Mouse (Mus musculus) embryonic facial prominence, embryonic 10.5 days (tissue): ENCODE measurements at regions not wholly inside any gene's neighbourhood (a gene's known extent, or its start where the extent isn't known, plus 50 kb on each side); places are given as distances from the start of the nearest gene placed in this dataset.

Experiments
- DNase-seq: peaks from one replicate; pipeline ENCODE4 v3.0.0-alpha.2; 2017; ENCODE audit warnings: low spot score
- H3K27ac ChIP-seq: fragments of 300-500 bp; sonication (generic); replicated peaks from 2 replicates; pipeline ENCODE4 v1.5.1; 2016; ENCODE audit warnings: mild to moderate bottlenecking
- H3K27me3 ChIP-seq: fragments of 300-500 bp; sonication (generic); replicated peaks from 2 replicates; pipeline ENCODE4 v1.6.1; 2016; ENCODE audit warnings: low read depth, mild to moderate bottlenecking; ENCODE audit not compliant: poor library complexity, severe bottlenecking
- H3K36me3 ChIP-seq: fragments of 300-500 bp; sonication (generic); replicated peaks from 2 replicates; pipeline ENCODE4 v1.6.1; 2016; ENCODE audit warnings: mild to moderate bottlenecking, moderate library complexity
- H3K4me1 ChIP-seq: fragments of 300-500 bp; sonication (generic); 2 replicates; pipeline ENCODE4 v1.6.1; 2016
- H3K4me3 ChIP-seq: fragments of 300-500 bp; sonication (generic); 2 replicates; pipeline ENCODE4 v1.5.1; 2016; ENCODE audit warnings: mild to moderate bottlenecking, moderate library complexity
- H3K9me3 ChIP-seq: fragments of 300-500 bp; sonication (generic); 2 replicates; pipeline ENCODE4 v1.6.1; 2016; ENCODE audit warnings: mild to moderate bottlenecking
- WGBS: fragments of 180-500 bp; shearing (Covaris S2); methylation state at CpG from one replicate; pipeline ENCODE4 v1.1.7; 2016; 5-methylcytosine and 5-hydroxymethylcytosine counted together

GRCm38 (mm10) chr14:72877132-72877531, 167.3 kb upstream of the Fndc3a start:
- H3K27me3 ChIP-seq, result no peaks in the 10 kb centered on the region
- H3K27ac ChIP-seq, result no peak overlapping the region
- H3K9me3 ChIP-seq, result no peaks in the 10 kb centered on the region
- H3K36me3 ChIP-seq, result no peaks in the 10 kb centered on the region
- H3K4me3 ChIP-seq, result no peak overlapping the region
- H3K4me1 ChIP-seq, result no peaks in the 10 kb centered on the region
- no peak for DNase-seq

DNA sequence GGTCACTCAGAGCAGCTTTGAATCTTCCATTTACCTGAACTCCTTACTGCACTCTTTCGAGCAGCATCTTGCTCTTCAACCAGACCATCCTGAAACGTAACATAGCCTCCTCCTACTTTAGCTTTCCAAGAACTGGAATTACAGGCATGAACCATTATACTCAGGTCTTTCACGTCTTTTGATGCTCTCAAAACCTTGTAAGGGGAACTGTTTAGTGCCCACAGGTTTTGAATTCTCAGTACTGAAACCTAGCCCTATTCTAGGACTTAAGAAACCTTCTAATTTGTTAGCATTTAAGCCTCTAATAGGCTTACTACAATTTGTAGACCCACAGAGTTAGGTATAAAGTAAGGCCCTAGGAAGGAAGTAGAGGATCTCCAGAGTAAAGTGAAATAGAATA, 163.7 kb upstream of the Fndc3a start:
- Histone ChIP-seq H3K27ac (no peak overlapping the region), H3K36me3 (no peaks in the 10 kb centered on the region), H3K4me3 (no peak overlapping the region), H3K27me3 (no peaks in the 10 kb centered on the region), H3K9me3 (no peaks in the 10 kb centered on the region), H3K4me1 (peaks cover 12% of the 10 kb centered on the region)
- no peak for DNase-seq
- WGBS, result 81% methylated on average over 3 of the region's 3 CpGs

- peak overlapping the region; percentile 35; the same call in 1 of the 2 replicates for H3K4me3 ChIP-seq
- peak; percentile 35 for DNase-seq
- peaks cover 12% of the 10 kb centered on the region for H3K4me1 ChIP-seq
- no peak overlapping the region for H3K27ac ChIP-seq
- H3K9me3 ChIP-seq, result no peaks in the 10 kb centered on the region
- no peaks in the 10 kb centered on the region for H3K36me3 ChIP-seq
- H3K27me3 ChIP-seq, result no peaks in the 10 kb centered on the region
- 50% methylated on average over 20 of the region's 20 CpGs for WGBS
These were observed 159.5 kb upstream of the Fndc3a start for GRCm38 (mm10) chr14:72869188-72869749.

DNA sequence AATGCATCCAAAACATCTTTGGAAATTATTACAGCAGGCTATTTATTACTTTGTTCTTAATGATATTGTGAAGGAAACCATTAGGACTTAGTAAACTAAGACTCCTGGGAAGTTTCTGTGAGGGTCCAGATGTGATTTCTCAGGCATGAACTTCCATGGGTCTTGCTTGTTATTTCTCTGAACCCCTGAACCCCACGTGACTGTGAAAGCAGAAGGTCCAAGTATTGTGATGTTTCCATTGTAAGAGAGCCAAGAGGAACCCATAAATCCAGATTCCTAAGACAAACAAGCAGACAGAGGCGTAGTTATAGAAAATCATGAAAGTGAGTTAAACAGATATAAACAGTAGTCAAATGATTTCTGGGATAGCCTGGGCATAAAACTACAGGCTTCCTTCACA, 157.1 kb upstream of the Fndc3a start:
- no peaks in the 10 kb centered on the region for H3K36me3 ChIP-seq
- H3K27me3 ChIP-seq, result no peaks in the 10 kb centered on the region

GRCm38 (mm10) chr14:72865531-72865930, 155.7 kb upstream of the Fndc3a start:
- Histone ChIP-seq H3K36me3 (no peaks in the 10 kb centered on the region), H3K4me3 (no peak overlapping the region), H3K27me3 (no peaks in the 10 kb centered on the region)

More for the DNA sequence above, 157.1 kb upstream of the Fndc3a start:
- no peak overlapping the region for H3K27ac ChIP-seq
- 87% methylated on average over 2 of the region's 2 CpGs for WGBS
- no peak overlapping the region for H3K4me3 ChIP-seq
- peaks cover 12% of the 10 kb centered on the region for H3K4me1 ChIP-seq
- no peaks in the 10 kb centered on the region for H3K9me3 ChIP-seq
- DNase-seq, result no peak

DNA sequence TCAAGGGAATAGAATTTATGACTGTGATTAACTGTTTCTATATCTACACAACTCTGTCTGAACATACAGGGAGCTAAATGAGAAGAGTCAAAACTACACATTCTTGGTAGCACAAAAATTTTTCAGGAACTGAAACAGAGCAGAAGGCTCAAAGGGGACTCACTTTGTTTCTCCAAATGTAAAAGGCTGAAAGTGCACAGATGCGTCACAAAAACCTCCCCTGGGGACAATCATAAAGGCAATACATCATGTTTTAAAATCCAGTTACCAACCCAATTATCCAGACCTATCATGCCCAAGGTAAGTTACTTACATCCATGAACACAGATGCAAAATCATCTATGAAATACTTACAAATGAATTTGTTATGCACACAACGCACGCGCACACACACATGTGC, 155.0 kb upstream of the Fndc3a start:
- no peak overlapping the region for H3K4me3 ChIP-seq
- H3K9me3 ChIP-seq, result no peaks in the 10 kb centered on the region
- DNase-seq, result no peak
- H3K27ac ChIP-seq, result no peak overlapping the region
- peaks cover 11% of the 10 kb centered on the region for H3K4me1 ChIP-seq
- 92% methylated on average over 4 of the region's 4 CpGs for WGBS
- H3K36me3 ChIP-seq, result no peaks in the 10 kb centered on the region
- no peaks in the 10 kb centered on the region for H3K27me3 ChIP-seq

More at GRCm38 (mm10) chr14:72865531-72865930, 155.7 kb upstream of the Fndc3a start:
- Histone ChIP-seq H3K9me3 (no peaks in the 10 kb centered on the region), H3K4me1 (peaks cover 12% of the 10 kb centered on the region), H3K27ac (no peak overlapping the region)
- DNase-seq, result no peak

- Histone ChIP-seq H3K4me3 (no peak overlapping the region), H3K9me3 (no peaks in the 10 kb centered on the region), H3K27me3 (no peaks in the 10 kb centered on the region), H3K4me1 (peaks cover 4% of the 10 kb centered on the region), H3K36me3 (no peaks in the 10 kb centered on the region), H3K27ac (no peak overlapping the region)
- 81% methylated on average over 5 of the region's 5 CpGs for WGBS
- DNase-seq, result no peak
These were observed 154.3 kb upstream of the Fndc3a start for GRCm38 (mm10) chr14:72864130-72864529.

GRCm38 (mm10) chr14:72862806-72863526, 153.2 kb upstream of the Fndc3a start:
- Histone ChIP-seq H3K27ac (no peak overlapping the region), H3K4me3 (no peak overlapping the region), H3K4me1 (no peaks in the 10 kb centered on the region), H3K27me3 (no peaks in the 10 kb centered on the region), H3K36me3 (no peaks in the 10 kb centered on the region), H3K9me3 (no peaks in the 10 kb centered on the region)
- WGBS, result 82% methylated on average over 7 of the region's 7 CpGs
- no peak for DNase-seq

GRCm38 (mm10) chr14:72854226-72854625, 144.4 kb upstream of the Fndc3a start:
- Histone ChIP-seq H3K36me3 (no peaks in the 10 kb centered on the region), H3K4me3 (no peak overlapping the region), H3K9me3 (no peaks in the 10 kb centered on the region), H3K4me1 (no peaks in the 10 kb centered on the region), H3K27ac (no peak overlapping the region), H3K27me3 (no peaks in the 10 kb centered on the region)
- DNase-seq, result no peak
- WGBS, result 99% methylated on average over 1 of the region's 1 CpGs

GRCm38 (mm10) chr14:72853104-72853503, 143.3 kb upstream of the Fndc3a start:
- 84% methylated on average over 3 of the region's 3 CpGs for WGBS
- Histone ChIP-seq H3K4me3 (no peak overlapping the region), H3K9me3 (no peaks in the 10 kb centered on the region), H3K27ac (no peak overlapping the region), H3K36me3 (no peaks in the 10 kb centered on the region), H3K27me3 (no peaks in the 10 kb centered on the region), H3K4me1 (no peaks in the 10 kb centered on the region)
- no peak for DNase-seq

DNA sequence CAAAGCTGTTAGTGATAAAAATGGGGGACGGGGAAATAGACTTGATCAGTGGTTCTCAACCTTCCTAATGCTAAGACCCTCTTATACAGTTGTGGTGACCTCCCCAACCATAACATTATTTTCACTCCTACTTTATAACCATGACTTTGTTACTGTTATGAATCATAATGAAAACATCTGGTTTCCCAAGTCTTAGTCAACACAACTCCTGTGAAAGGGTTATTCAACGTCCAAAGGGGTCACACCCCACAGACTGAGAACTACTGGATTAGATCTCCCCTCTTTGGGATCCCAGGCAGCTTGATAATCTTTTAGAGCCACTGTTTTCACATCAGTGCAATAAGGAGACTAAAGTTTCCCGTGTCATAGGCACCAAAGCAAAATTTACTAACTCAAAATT, 141.1 kb upstream of the Fndc3a start:
- Histone ChIP-seq H3K4me1 (no peaks in the 10 kb centered on the region), H3K27ac (no peak overlapping the region), H3K36me3 (no peaks in the 10 kb centered on the region), H3K27me3 (no peaks in the 10 kb centered on the region), H3K4me3 (no peak overlapping the region), H3K9me3 (no peaks in the 10 kb centered on the region)
- 79% methylated on average over 3 of the region's 3 CpGs for WGBS
- DNase-seq, result no peak

GRCm38 (mm10) chr14:72848271-72848955, 138.6 kb upstream of the Fndc3a start:
- H3K27me3 ChIP-seq, result no peaks in the 10 kb centered on the region
- H3K4me3 ChIP-seq, result no peak overlapping the region
- no peaks in the 10 kb centered on the region for H3K4me1 ChIP-seq
- no peak for DNase-seq
- no peaks in the 10 kb centered on the region for H3K9me3 ChIP-seq
- 85% methylated on average over 4 of the region's 4 CpGs for WGBS
- H3K27ac ChIP-seq, result no peak overlapping the region
- H3K36me3 ChIP-seq, result no peaks in the 10 kb centered on the region

DNA sequence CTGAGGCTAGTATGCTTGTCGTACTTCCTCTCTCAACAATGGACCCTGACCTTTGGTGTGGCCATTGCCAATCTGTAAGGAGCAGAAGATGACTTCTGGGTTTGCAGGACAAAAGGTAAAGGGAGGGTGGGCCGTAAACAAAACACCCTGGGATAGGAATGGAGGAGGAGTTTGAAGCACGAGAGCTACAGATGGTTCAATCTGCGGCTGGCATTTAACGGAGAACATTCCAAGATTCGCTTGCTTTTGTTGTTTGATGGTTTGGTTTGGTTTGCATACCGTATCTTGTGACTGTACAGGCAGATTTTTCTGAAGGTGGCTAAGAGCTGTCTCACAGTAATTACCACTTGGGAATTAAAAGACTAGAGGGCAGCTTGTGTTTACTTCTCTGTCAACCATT, 137.7 kb upstream of the Fndc3a start:
- Histone ChIP-seq H3K4me3 (no peak overlapping the region), H3K4me1 (no peaks in the 10 kb centered on the region), H3K36me3 (no peaks in the 10 kb centered on the region), H3K9me3 (no peaks in the 10 kb centered on the region), H3K27ac (no peak overlapping the region), H3K27me3 (no peaks in the 10 kb centered on the region)
- no peak for DNase-seq
- WGBS, result 75% methylated on average over 7 of the region's 7 CpGs
